Mouse (Mus musculus) cortical plate, adult 2 months (tissue): ENCODE measurements around the gene Tnp1.

ENCODE experiments used
- CTCF ChIP-seq: fragments of 200-500 bp; IDR thresholded peaks from 2 replicates; pipeline ENCODE4 v1.5.1; 2011; ENCODE audit warnings: mild to moderate bottlenecking, control low read depth, low read length; ENCODE audit not compliant: insufficient read depth; ENCODE audit errors: extremely low read depth
- POLR2A ChIP-seq: fragments of 200-500 bp; IDR thresholded peaks from 2 replicates; pipeline ENCODE4 v1.6.1; 2011; ENCODE audit warnings: mild to moderate bottlenecking, low read length, control low read depth; ENCODE audit not compliant: insufficient read depth; ENCODE audit errors: extremely low read depth

DNA sequence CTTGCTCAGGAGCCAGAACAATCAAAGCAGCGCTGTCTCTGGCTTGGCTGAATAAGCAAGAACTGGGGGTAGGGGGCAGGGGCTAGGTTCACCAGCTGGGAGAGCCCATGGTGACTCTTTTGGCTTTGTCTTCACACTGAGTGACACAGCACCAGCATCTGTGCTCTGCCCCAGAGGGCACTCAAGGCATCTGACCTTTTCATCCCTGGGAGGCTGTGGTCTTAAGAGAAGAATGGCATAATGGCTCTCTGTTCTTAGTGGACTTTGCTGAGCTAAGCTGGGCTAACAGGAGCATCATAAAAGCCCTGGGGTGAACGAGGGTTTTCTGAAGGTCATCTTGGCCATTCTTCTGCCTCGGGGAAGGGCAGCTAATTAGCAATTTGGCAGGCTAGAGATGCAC lies 44.6 kb upstream of the Tnp1 start:
- no peak for TF ChIP-seq POLR2A
- no peak for TF ChIP-seq CTCF
